Mouse (Mus musculus) macrophage (primary cell): Measurements from ENCODE around the gene Cdx4. TPM values are rescaled to one million over a fixed set of nuclear protein-coding genes. Genes with fewer than 3 reads are reported as not detected.

ENCODE experiments used
- H3K27ac ChIP-seq: fragments of 350-480 bp; formaldehyde crosslinking; 2 replicates; pipeline ENCODE4 v1.9.0; 2021
- H3K36me3 ChIP-seq: fragments of 350-480 bp; formaldehyde crosslinking; 2 replicates; pipeline ENCODE4 v1.9.0; 2021; ENCODE audit errors: inconsistent target
- H3K4me3 ChIP-seq: fragments of 350-480 bp; formaldehyde crosslinking; 2 replicates; pipeline ENCODE4 v1.9.0; 2021; ENCODE audit errors: inconsistent target
- H3K79me2 ChIP-seq: fragments of 350-480 bp; formaldehyde crosslinking; 2 replicates; pipeline ENCODE4 v1.9.0; 2021; ENCODE audit errors: inconsistent target
- WGBS: methylation state at CpG from one replicate; pipeline ENCODE4 v1.1.7; 2026; ENCODE audit warnings: inconsistent platforms; ENCODE audit not compliant: missing documents; 5-methylcytosine and 5-hydroxymethylcytosine counted together
- polyA plus RNA-seq: library from polyadenylated mRNA; stranded (reverse); fragments of 250-400 nt; gene quantifications from 3 replicates; pipeline ENCODE4 v1.2.4, GENCODE M21; 2018; ENCODE audit warnings: inconsistent platforms

The Cdx4 gene
- polyA plus RNA-seq, 1 experiment from 2014 or later = not detected

DNA sequence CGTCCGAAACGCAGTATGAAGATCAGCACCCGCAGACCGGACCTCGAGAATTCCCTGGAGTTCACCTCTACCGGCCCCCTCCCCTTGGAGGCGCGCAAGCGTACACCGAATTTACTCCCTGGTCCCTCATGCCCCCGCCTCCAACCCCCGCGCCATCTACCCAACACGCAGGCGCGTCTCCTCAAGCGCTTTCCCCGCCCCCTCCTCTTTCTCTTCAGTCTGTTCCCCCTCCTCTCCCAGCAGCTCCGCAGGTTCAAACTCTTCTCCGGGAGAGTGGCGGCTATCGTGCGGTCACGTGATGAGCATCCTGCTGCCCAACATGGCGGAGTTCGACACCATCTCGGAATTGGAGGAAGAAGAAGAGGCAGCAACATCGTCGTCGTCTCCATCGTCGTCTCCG is 35.1 kb downstream of the Cdx4 start, which contains the start of gene Chic1:
TSS of gene Chic1 (plus strand) at position 190 of the 400 bp plus-strand sequence.
- Histone ChIP-seq H3K79me2 (no peaks in the 10 kb centered on the region), H3K27ac (no peak within 1 kb of the TSS), H3K36me3 (no peaks in the 10 kb centered on the region), H3K4me3 (no peak within 1 kb of the TSS; the same call in 1 of the 2 replicates)
- 19% methylated on average over 20 of the region's 34 CpGs for WGBS

DNA sequence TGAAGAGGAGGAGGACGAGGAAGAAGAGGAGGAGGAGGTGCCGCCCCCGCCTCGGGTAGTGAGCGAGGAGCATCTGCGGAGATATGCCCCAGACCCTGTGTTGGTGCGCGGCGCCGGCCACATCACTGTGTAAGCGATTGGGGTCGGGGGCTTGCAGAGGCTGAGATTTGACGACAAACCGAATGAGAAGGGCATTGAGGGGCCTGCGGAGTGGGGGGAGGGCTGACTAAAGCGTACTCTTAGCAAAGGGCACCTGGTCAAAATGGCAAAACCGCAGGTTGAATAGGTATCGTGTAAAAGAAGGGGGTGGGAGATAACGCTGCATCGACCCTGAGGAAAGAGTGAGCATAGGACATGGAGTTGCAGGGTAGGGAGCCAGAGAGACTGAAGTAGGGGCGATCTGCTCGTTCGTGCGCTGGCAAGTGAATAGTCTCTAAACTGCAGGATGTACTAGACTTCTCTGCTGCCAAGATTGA is 35.6 kb downstream of the Cdx4 start:
- Histone ChIP-seq H3K4me3 (no peak overlapping the region; the same call in 1 of the 2 replicates), H3K79me2 (no peaks in the 10 kb centered on the region), H3K36me3 (no peaks in the 10 kb centered on the region), H3K27ac (no peak overlapping the region)
- 21% methylated on average over 16 of the region's 24 CpGs for WGBS

DNA sequence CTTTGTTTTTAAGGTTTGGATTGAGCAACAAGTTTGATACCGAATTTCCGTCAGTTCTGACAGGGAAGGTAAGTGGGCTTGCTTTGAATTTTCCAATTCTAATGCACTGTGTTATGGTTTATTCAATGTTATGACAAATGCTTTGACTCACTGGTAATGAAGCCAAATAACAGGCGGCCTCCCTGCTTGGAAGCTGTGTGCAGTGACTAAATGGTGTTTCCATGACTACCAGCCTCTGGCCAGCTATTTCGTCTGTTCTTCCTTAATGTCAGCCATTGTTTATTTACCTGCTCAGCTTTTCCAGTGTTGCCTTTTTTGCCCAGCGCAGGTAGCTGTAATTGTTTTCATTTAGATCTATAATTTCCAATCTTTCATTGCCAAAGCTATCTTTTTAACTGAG is 45.0 kb downstream of the Cdx4 start:
- H3K36me3 ChIP-seq = no peaks in the 10 kb centered on the region
- WGBS = 84% methylated on average over 5 of the region's 5 CpGs
- no peak overlapping the region for H3K4me3 ChIP-seq
- no peak overlapping the region for H3K27ac ChIP-seq
- H3K79me2 ChIP-seq = no peaks in the 10 kb centered on the region

DNA sequence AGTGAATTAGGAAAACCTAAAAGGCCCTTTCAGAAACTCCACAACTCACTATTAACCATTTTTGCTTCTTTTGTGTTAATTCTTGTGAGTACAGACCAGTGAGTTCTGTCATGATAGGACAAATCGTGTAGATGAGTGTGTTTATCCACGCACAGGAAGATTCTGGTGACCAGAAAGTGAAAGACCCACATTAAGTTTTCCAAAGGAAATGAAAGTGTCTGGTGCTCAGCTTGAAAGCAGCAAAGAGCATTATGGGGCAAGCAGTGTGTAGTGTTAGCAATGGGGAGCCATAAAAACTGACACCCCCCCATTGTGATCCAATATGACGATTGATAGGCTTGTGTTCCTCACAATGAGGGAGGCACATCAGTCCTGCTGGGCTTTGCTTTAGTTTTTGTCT is 47.5 kb downstream of the Cdx4 start:
- Histone ChIP-seq H3K4me3 (no peak overlapping the region), H3K79me2 (no peaks in the 10 kb centered on the region), H3K27ac (no peak overlapping the region), H3K36me3 (no peaks in the 10 kb centered on the region)
- WGBS = 76% methylated on average over 3 of the region's 3 CpGs

DNA sequence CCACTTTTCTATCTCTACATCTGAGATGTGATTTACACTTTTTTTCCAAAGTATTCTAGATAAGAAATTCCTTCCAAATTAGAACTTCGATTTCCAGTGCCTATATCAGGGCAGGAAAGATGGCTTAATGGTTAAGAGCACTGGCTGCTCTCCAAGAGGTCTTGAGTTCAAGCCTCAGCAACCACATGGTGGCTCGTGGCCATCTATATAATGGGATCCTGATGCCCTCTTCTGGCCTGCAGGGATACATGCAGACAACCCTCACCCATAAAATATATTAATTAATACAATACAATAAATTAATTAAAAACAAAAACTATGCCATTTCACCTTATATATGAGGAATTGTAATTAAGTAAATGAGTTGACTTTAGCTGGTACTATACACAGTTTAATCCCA is 50.0 kb downstream of the Cdx4 start:
- no peaks in the 10 kb centered on the region for H3K79me2 ChIP-seq
- WGBS = 29% methylated on average over 2 of the region's 2 CpGs

DNA sequence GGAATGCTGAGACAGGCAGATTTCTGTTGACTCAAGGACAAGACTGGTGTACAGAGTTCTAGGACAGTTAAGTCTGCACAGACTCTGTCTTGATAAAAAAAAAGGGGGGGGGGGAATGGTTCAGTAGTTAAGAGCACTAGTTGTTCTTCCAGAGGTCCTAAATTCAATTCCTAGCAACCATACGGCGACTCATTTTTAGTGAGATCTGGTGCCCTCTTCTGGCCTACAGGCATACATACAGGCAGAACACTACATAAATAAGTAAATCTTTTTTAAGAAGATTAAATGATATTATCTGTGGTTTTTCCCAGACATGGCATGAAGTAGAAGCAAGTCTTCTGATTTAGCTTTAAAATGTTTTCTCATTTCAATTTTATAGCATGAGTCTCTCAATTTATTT is 50.4 kb downstream of the Cdx4 start:
- Histone ChIP-seq H3K27ac (no peak overlapping the region), H3K36me3 (no peaks in the 10 kb centered on the region), H3K4me3 (no peak overlapping the region), H3K79me2 (no peaks in the 10 kb centered on the region)
- WGBS = 5% methylated on average over 2 of the region's 2 CpGs

More for the DNA sequence above, 50.0 kb downstream of the Cdx4 start:
- Histone ChIP-seq H3K36me3 (no peaks in the 10 kb centered on the region), H3K4me3 (no peak overlapping the region), H3K27ac (no peak overlapping the region)

DNA sequence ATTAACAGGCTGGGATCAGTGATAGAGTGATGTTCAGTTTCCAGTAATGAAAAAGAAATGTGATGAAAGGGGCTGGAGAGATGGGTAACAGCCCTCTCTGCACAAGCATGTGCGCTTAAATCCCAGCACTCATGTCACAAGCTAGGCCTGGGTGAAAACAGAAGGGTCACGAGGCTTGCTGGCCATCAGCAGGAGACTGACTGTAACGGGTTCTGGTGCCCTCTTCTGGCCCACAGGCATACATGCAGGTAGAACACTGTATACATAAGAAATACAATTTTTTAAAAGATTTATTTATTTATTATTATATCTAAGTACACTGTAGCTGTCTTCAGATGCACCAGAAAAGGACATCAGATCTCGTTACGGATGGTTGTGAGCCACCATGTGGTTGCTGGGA is 53.1 kb downstream of the Cdx4 start:
- H3K4me3 ChIP-seq = no peak overlapping the region
- H3K79me2 ChIP-seq = no peaks in the 10 kb centered on the region
- no peaks in the 10 kb centered on the region for H3K36me3 ChIP-seq
- WGBS = 75% methylated on average over 5 of the region's 5 CpGs
- no peak overlapping the region for H3K27ac ChIP-seq

Other genes with a start within 250 kb of the Cdx4 start
- gene Nap1l2, start 134.8 kb upstream of the Cdx4 start, polyA plus RNA-seq = 0.17 to 0.19 TPM in 2 of 3 replicates, not detected in the other
- gene Chic1, start 35.1 kb downstream of the Cdx4 start, polyA plus RNA-seq = not detected in 3 replicates
- not detected in 3 replicates for gene Tsx, start 93.1 kb downstream of the Cdx4 start, polyA plus RNA-seq
- not detected in 3 replicates for gene Gm26992, start 100.6 kb downstream of the Cdx4 start, polyA plus RNA-seq